Mouse (Mus musculus): ENCODE data around the gene Bhlhe41.

Gene Bhlhe41

DNA sequence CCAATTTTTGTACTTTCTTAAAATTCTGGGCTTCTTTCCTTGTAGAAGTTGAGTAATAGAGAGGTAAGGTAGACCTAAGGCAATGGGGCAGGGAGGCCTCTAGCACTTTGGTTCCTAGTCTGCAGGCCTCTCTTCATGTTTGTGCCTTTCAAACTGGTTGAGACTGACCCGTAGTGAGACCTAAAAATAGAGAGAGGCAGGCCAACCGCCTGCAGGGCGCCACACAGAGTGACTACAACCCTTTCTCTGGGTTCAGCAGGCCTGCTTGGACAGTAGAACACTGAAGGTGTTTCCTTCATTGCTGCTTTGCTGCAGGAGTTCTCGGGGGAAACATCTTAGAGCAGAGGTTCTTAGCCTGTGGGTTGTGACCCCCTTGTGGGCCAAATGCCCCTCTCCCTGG, 5.6 kb upstream of the Bhlhe41 start:
- DNase-seq (ENCODE audit: low read depth) = no peak

DNA sequence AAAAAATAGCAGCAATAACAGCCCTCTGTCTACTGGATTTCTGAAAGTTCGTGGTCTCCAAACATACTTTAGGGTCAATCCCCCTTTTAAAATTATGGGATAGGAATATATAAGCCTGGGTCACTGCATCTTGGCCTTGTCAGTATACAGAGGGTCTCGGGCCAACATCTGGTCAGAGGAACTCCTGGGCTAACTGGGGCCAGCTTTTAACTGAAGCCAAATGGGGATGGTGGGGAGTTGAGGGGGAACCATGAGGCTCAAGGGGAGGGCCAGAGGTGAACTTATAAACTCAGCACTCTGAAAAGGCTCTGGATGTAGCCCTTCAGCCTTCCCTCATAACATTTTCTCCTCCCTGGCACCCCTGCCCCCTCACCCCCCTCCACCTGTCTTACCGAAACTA, 1.8 kb upstream of the Bhlhe41 start:
- no peak for DNase-seq (ENCODE audit: low read depth)

DNA sequence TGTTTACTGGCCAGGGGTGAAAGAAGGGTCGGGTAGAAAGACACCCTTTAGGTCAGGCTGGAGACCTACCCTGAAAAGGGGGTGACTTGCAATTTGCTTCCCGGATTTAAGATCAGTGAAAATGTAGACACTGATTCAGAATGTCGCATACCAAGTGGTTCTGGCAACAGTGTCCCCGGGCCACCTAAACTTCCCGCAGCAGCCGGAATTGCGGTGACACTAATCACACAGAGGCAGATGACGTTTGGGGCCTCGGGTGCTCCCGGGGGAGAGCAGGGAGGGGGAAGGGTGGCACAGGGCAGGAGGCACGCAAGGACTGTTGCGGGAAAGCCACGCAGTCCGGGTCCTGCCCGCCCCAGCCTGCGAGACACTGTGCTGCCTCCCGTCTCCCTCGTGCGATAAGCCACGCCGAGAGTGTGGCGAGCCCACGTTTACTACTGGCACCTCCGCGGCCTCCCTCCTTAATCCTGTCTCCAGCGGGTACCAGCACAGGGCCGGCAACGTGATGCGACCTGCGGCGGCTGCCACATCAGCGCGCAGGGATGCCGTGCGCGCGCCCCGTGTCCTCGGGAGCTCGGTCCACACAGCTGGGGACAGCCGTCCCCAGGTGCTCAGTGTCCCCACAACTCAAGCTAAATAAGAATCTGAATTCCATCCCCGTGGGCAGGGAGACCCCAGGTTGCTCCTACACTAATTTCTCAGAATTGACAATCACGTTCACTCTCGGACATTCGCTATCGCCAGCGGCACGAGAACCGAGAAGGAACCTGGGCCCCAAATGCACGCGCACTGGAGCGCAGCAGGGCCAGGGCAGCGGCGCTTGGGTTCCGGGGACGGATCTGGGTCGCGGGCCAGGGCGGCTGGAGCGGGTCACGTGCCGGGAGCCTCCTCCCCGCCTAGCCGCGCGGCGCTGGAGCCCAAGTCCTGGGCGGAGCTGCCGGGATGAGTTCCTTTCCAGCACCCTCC, 811 bp upstream of the Bhlhe41 start:
- no peak for DNase-seq (ENCODE audit: low read depth)

DNA sequence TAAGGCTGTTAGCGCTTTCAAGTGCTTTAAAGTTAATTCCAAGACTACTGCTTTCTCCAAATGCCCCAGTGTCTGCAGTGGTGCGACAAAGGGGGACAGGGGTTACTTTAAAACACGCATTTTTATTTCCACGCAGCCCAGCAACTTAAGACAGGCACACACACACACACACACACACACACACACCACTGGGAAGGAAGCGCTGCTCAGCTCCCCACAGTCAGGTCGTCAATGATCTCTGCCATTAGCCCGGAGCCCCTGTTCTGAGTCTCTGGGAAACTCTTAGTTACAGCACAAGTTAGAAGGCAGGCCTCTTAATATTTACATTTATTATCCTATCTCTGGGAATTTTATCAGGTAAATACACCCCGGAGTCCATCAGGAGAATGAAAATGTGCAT, 1.2 kb downstream of the Bhlhe41 start:
- no peak for DNase-seq (ENCODE audit: low read depth)

DNA sequence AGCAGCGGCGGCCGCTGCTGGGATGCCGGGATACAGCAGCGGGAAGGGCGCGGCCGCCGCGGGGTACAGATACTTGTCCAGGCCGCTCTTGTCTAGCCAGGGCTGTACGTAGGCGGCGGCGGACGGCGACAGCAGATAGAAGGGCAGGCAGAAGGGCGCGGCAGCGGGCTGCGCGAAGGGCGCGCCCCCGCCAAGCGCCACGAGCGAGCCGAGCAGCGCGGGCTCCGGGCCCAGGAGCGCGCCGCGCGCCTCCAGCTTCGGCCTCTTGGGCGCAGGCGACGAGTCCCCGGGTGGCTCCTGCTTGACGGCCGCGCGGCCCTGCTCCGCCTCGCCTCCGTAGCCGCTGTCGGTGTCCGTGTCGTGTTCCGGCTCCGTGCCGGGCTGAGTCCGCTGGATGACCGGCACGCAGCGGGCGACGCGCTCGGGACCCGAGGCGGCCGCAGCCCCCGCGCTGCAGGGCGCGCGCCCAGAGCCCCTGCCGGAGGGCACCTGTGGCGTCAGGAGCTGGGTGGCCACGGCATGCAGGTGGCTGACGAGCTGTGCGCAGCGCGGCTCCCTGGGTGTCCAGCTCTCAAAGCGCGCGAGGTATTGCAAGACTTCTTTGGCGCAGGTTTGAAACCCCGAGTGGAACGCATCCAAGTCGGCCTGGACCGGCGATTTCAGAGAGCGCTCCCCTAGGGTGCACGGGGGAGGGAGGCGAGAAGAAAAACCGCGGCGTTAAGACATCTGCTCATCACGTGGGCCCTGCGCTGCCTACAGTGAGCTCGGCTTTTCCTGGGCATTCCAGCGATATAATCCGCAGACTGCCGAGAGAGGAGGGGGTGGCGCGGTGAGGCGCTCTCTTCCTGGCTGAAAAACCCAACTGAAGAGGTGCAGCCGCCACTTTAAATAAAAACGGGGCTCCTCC, 2.0 kb downstream of the Bhlhe41 start:
- peak; percentile 25 for DNase-seq (ENCODE audit: low read depth)

DNA sequence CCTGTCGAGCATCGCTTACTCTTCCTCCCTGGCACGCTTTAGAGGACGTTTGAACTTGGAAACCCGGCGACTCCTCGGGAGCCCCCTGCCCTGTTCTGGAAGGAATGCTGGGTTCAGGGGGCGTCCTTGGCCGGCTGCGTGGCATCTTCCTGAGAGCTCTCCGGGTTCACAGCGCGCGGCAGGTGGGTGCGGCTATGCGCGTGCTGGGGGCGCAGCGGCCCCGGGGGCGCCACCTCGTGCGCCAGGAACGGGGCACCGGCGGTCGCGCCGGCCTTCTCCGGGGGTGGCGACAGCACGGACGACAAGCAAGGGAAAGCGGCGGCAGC, 2.7 kb downstream of the Bhlhe41 start:
- no peak for DNase-seq (ENCODE audit: low read depth)

DNA sequence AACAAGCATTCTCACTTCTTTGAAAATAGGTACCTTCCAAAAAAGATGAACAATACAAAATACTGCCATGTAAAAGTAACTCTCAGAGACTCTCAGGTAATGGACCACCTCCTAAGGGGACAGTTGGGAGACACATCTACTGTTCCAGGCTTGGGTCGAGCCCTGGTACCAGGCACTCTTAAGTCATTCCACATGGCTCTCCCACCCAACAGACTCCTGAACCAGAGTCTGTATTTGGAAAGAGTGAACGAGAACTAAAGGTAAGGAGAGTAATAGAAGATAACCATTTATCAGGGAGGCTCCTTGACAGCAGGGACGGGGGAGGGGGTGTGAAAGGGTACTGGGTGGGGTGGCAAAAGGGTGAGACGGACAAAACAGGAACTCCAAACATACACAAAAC, 3.0 kb downstream of the Bhlhe41 start:
- no peak for DNase-seq (ENCODE audit: low read depth)

DNA sequence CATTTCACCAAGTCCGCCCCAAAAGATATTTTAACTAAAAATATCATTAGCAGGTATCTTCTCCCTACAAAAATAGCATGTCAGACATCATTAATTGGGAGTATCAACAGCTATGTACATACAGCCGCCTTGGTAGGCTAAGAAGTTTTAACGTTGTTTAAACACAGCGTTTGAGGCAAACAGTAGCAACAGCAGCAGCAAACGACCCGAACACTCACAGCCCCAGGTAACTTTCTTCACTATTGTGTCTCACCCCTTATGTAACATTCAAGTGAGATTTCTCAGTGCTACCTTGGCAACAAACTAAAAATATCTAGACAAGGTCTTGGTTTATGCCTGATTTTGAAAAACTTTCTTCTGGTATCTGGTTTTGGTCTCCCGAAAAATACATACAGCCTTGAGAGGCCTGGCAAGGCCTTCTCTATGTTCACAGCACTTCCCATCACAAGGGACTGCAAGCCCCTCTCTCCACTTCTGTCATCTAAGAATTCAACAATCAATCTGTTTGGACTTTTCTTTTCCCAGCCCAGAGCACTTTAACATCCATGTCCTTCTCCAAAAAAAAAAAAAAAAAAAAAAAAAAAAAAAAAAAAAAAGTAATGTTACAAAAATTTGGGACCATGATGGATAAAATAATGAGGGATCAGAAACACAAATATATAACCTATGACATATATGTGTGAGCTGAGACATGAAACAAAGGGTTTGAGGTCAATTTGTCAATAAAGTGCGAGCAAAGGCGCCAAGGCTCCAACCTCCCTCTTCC, 3.7 kb downstream of the Bhlhe41 start:
- no peak for DNase-seq (ENCODE audit: low read depth)

DNA sequence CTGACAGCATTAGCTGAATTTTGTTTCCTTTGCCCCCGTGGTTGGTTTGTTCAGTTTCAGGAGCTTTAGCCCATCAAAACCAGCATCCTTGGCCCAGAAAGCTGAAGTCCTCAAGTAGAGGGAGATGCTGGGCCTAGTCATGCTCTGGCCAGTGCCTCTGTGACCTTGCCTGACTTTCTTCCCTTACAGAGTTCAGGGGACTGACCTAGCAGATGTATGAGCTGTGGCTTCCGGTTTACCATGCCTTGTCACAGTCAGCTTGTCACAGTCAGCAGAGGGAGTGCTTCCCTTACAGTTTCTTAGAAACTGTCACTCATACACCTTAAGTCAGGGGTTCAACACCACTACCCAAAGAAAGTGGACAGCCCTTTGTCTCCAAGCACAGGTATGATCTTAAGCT, 5.0 kb downstream of the Bhlhe41 start:
- no peak for DNase-seq (ENCODE audit: low read depth)

DNA sequence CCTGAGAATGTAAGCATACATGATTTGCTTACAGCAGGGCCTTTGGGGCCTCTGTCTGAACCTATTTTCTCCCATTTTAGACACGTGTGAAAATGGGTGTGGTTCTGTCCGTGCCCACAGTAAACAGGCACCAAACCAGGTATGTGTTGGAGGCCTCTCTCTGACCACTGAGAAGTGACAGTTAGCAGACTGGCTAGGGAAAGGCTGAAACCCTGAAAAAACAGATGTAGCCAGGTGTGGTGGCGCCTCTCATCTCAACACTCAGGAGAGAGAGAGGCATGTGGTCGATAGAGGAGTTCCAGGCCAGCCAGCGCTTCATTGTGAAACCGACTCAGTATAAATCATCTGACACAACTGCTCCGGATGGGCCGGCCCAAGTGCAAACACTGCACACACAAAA, 6.9 kb downstream of the Bhlhe41 start:
- DNase-seq (ENCODE audit: low read depth) = no peak

DNA sequence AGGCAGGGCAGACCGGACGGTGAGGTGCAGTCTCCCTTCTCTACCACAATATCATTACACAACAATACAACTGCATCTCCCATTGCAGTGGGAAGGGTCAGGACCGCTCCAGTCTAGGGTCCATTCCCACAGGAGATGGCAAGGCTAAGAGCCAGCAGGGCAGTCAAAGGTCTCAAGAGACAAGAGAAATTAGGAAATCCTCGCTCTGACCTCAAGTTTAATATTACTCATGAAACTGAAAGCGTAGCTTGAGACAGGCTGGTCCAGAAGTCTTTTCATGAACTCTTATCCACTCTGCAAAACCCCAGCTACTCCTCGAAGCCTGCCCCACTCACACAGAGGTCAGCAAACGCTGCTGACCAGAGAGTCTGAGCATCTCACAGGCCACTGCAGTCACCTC, 7.9 kb downstream of the Bhlhe41 start:
- no peak for DNase-seq (ENCODE audit: low read depth)

DNA sequence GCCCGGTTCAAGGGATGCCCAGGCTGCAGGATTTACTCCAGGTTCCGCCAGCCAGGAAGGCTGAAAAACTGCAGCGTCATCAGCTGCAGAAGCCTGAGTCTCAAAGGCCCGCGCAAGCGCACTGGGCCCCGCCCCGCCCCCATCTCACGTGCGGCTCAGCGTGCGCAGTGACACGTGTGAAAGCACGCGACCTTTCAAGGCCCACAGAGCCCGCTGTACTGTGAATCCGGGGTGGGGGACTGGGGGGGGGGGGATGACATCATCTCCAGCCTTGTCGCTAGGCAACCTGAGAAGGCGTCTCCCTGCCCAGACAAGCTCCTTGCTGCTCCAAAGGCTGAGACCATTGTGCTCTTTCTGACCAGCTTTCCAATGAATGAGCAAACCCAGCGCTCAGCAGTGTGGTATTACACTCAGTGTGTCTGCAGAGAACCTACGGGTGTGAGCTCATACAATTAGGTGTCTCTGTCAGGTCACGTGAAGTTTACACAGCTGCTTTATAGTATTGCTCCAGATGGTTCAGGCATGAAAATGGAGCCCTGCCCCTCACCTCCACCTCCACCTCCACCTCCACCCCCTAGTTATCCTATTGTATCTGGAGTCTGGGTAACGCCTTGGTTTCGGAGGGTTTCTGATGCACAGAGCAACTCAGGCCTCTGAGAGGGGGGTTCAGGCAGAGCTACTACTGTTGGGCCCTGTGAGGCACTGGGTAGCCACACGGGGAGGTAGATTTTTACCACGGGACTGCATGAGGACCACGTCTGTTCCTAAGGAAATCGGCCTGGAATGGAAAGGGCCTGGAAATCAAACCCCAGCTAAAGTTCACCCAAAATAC, 9.4 kb downstream of the Bhlhe41 start:
- DNase-seq (ENCODE audit: low read depth) = peak; percentile 75

DNA sequence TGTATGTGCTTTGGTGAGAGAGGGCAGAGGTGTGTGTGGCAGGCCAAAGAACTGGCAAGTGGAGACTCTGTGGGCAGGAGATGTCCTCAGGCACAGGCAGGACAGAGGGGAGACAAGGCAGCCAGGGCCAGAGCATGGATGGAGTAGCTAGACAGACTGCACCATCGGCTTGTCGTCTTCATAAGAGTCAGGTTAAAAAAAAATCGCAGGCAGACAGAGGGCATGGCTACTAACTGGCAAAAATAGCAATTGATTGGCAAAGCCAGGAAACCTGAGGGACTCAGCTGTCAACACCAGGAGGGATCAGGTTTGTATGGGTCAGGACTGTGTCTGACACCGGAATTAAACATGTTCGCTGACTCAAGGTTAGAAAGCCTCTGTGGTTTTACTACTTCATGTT, 10.6 kb downstream of the Bhlhe41 start:
- DNase-seq (ENCODE audit: low read depth) = no peak

DNA sequence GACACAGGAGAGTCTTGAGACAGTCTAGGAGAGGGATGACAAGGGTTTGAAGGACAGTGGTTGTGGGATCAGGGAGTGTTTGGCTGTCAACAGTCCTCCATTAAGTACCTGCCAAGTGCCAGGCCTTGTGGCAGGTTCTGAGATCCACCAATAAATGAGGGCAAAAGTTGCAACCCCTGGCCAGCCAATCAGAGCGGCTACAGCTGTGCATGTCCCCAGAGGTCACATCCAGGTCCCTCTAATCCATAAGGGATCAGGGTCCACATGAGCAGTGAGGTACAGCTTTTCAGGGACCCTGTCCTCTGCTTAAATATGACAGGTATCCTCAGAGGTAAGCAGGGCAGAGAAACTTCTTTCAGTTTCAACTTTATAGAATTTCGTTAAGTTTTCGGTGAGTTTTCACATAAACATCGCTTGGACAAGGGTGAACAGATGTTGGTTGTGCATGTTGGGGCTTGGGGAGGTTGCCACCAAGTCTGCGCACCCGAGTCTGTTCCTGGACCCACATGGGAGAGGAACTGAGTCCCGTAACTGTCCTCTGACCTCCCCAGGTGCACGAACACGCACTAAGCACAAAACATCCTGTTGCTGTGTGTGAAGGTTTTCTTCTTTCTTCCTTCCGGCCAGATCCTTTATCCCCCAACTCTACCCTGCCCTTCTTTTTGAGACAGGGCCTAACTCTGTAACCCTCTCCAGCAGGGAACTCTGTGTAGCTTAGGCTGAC, 11.8 kb downstream of the Bhlhe41 start:
- DNase-seq (ENCODE audit: low read depth) = no peak

DNA sequence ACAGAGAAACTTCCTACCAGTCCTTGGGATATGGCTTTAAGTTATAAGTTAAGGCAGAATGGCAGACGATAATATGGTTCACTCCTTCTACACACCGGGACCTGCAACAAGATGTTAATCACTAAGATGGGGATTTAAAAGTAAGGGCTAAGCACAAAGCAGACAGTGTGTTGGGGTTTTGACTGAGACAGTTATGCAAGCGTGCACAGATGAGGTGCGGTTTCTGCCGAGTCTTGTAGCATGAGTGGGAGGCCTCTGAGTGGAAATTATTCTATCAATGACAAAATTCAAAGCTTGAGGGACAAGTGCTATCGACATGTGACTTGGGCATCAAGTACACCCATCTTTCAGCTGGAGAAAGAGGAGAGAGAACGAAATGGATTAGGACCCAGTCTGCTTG, 12.7 kb downstream of the Bhlhe41 start:
- no peak for DNase-seq (ENCODE audit: low read depth)

DNA sequence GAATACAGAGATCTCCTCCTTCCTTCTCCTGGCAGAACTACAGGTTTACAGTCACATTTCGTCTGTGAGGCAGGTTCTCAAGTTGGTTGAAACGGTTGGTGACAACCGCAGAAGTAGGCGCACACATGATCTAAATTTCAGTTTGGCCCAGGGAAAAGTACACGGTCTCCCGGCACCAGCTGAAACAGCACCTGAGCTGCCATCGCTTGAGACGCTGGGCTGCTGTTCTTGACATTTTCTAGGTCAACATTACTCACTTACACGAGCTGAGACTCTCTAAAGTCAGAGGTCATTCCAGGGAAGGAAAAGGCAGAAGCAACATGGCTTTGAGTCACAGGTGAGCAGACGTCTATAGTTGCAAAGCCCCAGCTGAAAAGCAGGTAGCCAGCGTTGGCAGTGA, 13.4 kb downstream of the Bhlhe41 start:
- no peak for DNase-seq (ENCODE audit: low read depth)

DNA sequence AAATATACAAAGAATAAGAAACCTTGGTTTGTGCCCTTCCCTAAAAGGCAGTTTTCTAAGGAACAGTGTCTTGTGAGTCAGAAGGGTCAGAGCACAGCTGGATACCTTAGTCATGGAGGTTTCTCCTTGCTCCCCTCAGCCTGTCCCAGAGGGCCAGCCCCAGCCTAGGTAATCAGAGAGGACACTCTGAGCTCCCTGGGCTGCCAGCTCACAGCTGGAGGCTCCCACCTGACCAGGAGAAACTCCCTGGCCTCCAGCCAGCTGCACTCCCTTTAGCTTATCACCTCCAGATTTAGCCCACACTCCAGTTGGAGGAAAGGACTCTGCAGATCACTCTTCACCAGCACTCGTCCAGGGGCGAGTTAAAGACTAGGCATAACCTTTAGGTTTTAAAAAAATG, 14.6 kb downstream of the Bhlhe41 start:
- DNase-seq (ENCODE audit: low read depth) = no peak

DNA sequence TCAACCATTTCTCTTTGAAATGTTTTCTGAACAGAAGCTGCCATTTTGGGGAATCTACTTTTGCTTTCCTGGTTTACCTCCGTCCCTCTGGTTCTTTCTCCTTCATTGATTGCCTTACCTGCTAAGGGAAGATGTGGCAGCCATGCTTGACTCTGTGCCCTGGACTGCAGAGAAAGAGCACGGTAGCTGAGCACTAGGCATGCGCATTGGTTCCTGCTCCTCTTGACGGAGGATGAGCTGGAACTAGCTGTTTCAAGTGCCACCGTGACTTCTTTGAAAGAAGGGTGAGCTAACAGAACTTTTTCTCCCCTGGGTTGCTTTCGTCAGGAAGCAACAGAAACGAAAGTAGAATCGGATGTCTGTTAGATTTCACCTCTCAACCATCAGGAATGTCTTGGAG, 17.7 kb downstream of the Bhlhe41 start:
- no peak for DNase-seq (ENCODE audit: low read depth)

DNA sequence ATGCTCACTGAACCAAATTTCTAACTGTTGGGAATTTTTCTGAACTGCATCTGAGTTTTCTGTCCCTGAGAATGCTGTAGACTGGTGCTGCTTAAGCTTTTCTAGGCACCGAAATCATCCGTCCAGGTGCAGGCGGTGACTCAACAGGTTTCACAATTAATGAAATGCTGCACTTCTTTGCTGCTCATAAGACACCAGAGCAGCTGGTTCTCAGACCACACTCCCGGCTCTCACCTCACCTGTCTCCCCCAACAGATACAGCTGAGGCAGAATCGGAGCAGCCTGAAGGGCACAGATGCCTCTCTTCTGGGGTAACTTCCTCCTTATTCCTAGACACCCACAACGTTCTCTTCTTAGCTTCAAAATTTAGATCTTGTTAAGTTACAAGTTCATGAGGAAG, 18.4 kb downstream of the Bhlhe41 start:
- DNase-seq (ENCODE audit: low read depth) = no peak

DNA sequence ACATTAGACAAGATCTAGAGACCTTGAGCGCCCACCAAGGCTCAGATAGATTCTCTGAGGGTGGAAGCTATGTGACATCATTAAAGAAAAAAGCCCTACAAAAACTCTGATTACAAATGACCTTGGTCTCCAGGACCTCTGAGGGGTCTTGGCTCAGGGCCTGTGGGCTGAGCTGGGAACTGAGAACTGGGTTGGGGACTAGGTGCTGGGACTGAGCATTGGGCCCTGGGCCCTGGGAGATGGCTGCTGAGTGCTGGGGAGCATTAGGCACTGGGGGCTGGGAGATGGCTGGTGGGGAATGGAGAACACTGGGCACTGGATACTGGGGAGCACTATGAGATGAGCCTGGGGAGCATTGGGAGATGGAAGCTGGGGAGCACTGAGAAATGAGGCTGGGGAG, 19.3 kb downstream of the Bhlhe41 start:
- no peak for DNase-seq (ENCODE audit: low read depth)

DNA sequence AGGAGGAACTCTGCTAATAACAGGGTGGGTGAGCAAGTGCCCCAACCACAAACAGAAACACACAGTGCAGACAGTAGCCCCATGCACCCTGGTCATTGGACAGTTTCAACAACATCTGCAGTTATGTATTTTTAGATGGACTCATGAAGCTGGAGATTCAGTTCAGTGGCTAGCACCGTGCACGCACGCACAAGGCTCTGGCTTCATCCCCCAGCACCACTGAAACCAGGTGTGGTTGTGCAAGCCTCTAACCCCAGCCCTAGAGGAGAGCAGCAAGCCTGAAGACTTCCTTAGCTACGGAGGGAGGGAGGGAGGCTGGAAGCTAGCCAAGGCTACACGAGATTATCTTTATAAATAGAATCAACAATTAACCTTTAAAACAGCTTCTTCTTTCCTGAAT, 19.7 kb downstream of the Bhlhe41 start:
- no peak for DNase-seq (ENCODE audit: low read depth)

Measured in c-Kit-positive CD71-positive TER-119-negative erythroid progenitor cells, embryonic 14.5 days (primary cell).